Comparison of ENCODE assay signal across 9 mouse cellular contexts in the genomic region with DNA sequence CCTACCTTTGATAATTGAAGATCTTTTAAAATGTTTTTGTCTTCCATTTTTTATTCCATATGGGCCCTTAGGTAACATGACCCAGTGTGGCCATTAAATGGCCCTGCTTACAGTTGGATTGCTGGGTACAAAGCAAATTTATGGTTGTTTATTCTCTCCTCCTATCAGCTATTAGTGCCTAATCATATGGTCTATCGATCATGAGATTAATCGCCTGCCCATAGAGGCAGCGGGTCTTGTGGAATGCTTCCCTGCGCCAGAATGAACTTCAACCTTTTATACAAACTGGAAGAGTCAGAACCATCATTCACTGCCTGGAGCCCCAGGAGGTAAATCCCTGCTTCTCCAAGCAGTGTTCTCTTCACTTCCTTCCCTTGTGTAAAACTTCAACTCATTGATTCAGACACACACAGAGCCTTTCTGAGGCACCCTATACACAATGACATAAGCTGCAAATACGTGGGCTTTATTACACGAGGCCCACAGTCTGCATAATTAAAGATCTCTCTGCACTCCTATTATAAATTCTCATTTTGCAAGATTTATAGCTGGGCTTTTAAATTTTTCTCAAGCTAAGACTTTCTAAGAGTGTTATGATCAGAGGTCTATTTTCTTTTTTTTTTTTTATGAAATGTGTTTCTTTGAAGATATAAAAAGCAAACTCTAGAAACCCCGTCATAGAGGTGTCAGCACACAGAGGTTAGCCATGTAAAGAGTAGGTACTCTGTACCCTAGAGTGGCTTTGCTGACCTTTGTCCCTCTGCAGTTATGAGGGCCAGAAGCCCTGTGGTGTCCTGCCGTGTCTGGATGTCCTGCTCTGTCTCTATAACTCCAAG.
DNase-seq lines count a peak whose midpoint lies in the region; ATAC-seq and TF ChIP-seq lines count a peak whose summit lies in the region.
"Had no signal": no experiment of that assay in that cellular context is flagged by ENCODE, and none has a peak within 500 bp of the region (broad histone marks: within the 10 kb centered on the region; RNA-seq: fewer than 3 reads in every experiment).

No protein-coding gene starts in this region.

- TF ChIP-seq CTCF in liver, adult 2 months (IDR thresholded peaks at IDR 0.05; ENCODE audit: low read depth, low read length), result no peak

- TF ChIP-seq POLR2A in liver, adult 2 months (IDR thresholded peaks at IDR 0.05; ENCODE audit: extremely low read depth, insufficient read depth, low read length), result no peak

- H3K36me3 ChIP-seq in liver, adult 2 months (ENCODE audit: control insufficient read depth, insufficient read depth, low read length), result no peaks in the 10 kb centered on the region
- H3K36me3 ChIP-seq in liver, embryonic 11.5 days (ENCODE audit: control insufficient read depth, insufficient read depth, low read length), result no peaks in the 10 kb centered on the region
- H3K36me3 ChIP-seq in intestine, embryonic 15.5 days, result no peaks in the 10 kb centered on the region
- no peaks in the 10 kb centered on the region for H3K36me3 ChIP-seq in neural tube, embryonic 11.5 days (ENCODE audit: control insufficient read depth, insufficient read depth, low read length)

- no peak overlapping the region for H3K4me3 ChIP-seq in liver, adult 2 months (ENCODE audit: insufficient read depth, low read depth, low read length)
- no peak overlapping the region for H3K4me3 ChIP-seq in liver, embryonic 11.5 days (ENCODE audit: low read depth, low read length)
- H3K4me3 ChIP-seq in intestine, embryonic 15.5 days (replicated peaks), result no peak overlapping the region
- H3K4me3 ChIP-seq in neural tube, embryonic 11.5 days (ENCODE audit: low read depth, low read length), result no peak overlapping the region

- peak overlapping the region; percentile 95 for H3K27ac ChIP-seq in liver, adult 2 months (replicated peaks; ENCODE audit: insufficient read depth, low read depth, low read length)
- no peak overlapping the region for H3K27ac ChIP-seq in liver, embryonic 11.5 days (ENCODE audit: low read depth, low read length)
- peak overlapping the region; percentile 13; the same call in 1 of the 2 replicates for H3K27ac ChIP-seq in intestine, embryonic 15.5 days
- peak overlapping the region; percentile 90 for H3K27ac ChIP-seq in neural tube, embryonic 11.5 days (ENCODE audit: low read depth, low read length)

- 44% methylated on average over 8 of the region's 8 CpGs for WGBS in liver, adult 2 months
- 64% methylated on average over 8 of the region's 8 CpGs for WGBS in liver, embryonic 11.5 days
- 41% methylated on average over 8 of the region's 8 CpGs for WGBS in intestine, embryonic 15.5 days
- 15% methylated on average over 8 of the region's 8 CpGs for WGBS in neural tube, embryonic 11.5 days

- peak overlapping the region; percentile 18; the same call in 1 of the 2 replicates for H3K9ac ChIP-seq in liver, adult 2 months (ENCODE audit: low read depth, low read length)
- no peak overlapping the region for H3K9ac ChIP-seq in liver, embryonic 11.5 days (ENCODE audit: low read depth, low read length)
- H3K9ac ChIP-seq in intestine, embryonic 15.5 days, result no peak overlapping the region
- peak overlapping the region; percentile 32; the same call in 1 of the 2 replicates for H3K9ac ChIP-seq in neural tube, embryonic 11.5 days (ENCODE audit: low read length)

- peaks cover 27% of the 10 kb centered on the region for H3K79me2 ChIP-seq in liver, adult 2 months (ENCODE audit: control insufficient read depth, insufficient read depth, low read length)

- no peak overlapping the region for H3K4me2 ChIP-seq in liver, embryonic 11.5 days
- H3K4me2 ChIP-seq in intestine, embryonic 15.5 days (replicated peaks), result no peak overlapping the region
- H3K4me2 ChIP-seq in neural tube, embryonic 11.5 days (ENCODE audit: low read depth), result no peak overlapping the region; the same call in 1 of the 2 replicates

- no peaks in the 10 kb centered on the region for H3K27me3 ChIP-seq in liver, adult 2 months (ENCODE audit: control insufficient read depth, insufficient read depth, low read length)
- no peaks in the 10 kb centered on the region for H3K27me3 ChIP-seq in liver, embryonic 11.5 days (replicated peaks; ENCODE audit: control insufficient read depth, insufficient read depth, low read length)
- H3K27me3 ChIP-seq in intestine, embryonic 15.5 days (replicated peaks), result no peaks in the 10 kb centered on the region
- no peaks in the 10 kb centered on the region for H3K27me3 ChIP-seq in neural tube, embryonic 11.5 days (ENCODE audit: control insufficient read depth, insufficient read depth, low read length)

- peak; percentile 79 for DNase-seq in embryo, embryonic 10 days (ENCODE audit: low spot score)
- no peak for DNase-seq in embryo, embryonic 9.5 days (ENCODE audit: extremely low spot score)
- peak; percentile 82 for DNase-seq in liver, adult 2 months (ENCODE audit: extremely low read depth, low read depth, low spot score)
- no peak for DNase-seq in liver, embryonic 11.5 days (ENCODE audit: low spot score)
- DNase-seq in neural tube, embryonic 11.5 days (ENCODE audit: low spot score), result peak; percentile 67
- no peak for DNase-seq in thymus, postnatal 36 days
- DNase-seq in cerebellum, postnatal 10 days, result no peak
- DNase-seq: lung, postnatal 14 days had no signal

- no peaks in the 10 kb centered on the region for H3K9me3 ChIP-seq in liver, embryonic 11.5 days (ENCODE audit: control insufficient read depth, low read length)
- no peaks in the 10 kb centered on the region for H3K9me3 ChIP-seq in intestine, embryonic 15.5 days
- no peaks in the 10 kb centered on the region for H3K9me3 ChIP-seq in neural tube, embryonic 11.5 days (ENCODE audit: control insufficient read depth, low read length)

- ATAC-seq in liver, embryonic 11.5 days (replicated peaks; ENCODE audit: low FRiP score), result no peak
- ATAC-seq in intestine, embryonic 15.5 days, result no peak
- peak; percentile 76 for ATAC-seq in neural tube, embryonic 11.5 days (ENCODE audit: insufficient read depth, low FRiP score, low TSS enrichment)

- H3K4me1 ChIP-seq in liver, adult 2 months (ENCODE audit: control insufficient read depth, insufficient read depth, low read length), result peaks cover 36% of the 10 kb centered on the region
- H3K4me1 ChIP-seq in liver, embryonic 11.5 days (replicated peaks; ENCODE audit: control insufficient read depth, insufficient read depth, low read length), result peaks cover 12% of the 10 kb centered on the region; the same call in 1 of the 2 replicates
- H3K4me1 ChIP-seq in intestine, embryonic 15.5 days (replicated peaks), result peaks cover 34% of the 10 kb centered on the region
- H3K4me1 ChIP-seq in neural tube, embryonic 11.5 days (ENCODE audit: control insufficient read depth, insufficient read depth, low read length), result peaks cover 49% of the 10 kb centered on the region

Comparison
In these comparisons a context has a peak if more than half of its experiments do, and no peak if none do; other contexts are left out.
1. DNase-seq: peak in embryo, embryonic 10 days (single experiment), liver, adult 2 months (single experiment) and neural tube, embryonic 11.5 days (single experiment); none in embryo, embryonic 9.5 days (single experiment), liver, embryonic 11.5 days (single experiment), thymus, postnatal 36 days (0 of 2) and cerebellum, postnatal 10 days (0 of 2).
2. H3K9ac ChIP-seq: peak in liver, adult 2 months (single experiment) and neural tube, embryonic 11.5 days (single experiment); none in liver, embryonic 11.5 days (single experiment) and intestine, embryonic 15.5 days (single experiment).